Mouse (Mus musculus): ENCODE results near the gene Fam110a.
"Not testable (repeated sequence)": the region's sequence is repeated elsewhere in the genome, so short reads cannot be mapped to it uniquely, and the experiment has no call there.

Gene Fam110a

DNA sequence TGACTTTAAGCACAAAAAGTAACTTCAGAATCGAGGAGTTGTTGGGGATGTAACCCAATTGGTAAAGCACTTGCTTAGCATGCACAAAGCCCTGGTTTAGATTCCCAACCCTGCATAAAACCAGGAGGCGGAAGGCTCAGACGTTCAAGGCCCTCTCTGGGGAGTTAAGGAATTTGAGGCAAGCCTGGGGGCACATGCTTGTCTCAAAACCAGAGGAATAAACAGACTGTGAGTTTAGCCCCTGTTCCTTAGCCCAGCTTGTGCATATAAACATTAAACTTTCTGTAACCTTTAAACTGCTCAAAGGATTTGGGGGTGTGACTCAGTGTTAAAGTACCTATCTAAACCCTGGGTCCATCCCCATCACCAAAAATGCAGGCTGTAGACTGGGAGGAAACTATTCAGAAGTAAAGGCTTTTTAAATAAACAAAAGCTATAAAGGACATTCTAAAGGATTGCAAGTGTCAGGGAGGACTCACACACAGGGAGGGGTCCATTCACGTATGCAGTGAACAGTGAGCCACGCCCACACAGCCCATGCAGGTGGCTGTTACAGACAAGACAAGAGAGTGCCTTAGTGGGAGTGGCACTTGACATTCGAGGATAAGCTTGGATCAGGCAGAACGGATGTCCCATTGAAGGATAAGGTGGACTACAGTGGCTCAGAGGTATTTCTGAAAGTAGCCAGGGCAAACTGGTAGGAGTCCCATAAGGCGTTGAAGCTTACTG, 17.9 kb upstream of the Fam110a start:
- intact Hi-C loops (cut with DNase I) = no loop called here

DNA sequence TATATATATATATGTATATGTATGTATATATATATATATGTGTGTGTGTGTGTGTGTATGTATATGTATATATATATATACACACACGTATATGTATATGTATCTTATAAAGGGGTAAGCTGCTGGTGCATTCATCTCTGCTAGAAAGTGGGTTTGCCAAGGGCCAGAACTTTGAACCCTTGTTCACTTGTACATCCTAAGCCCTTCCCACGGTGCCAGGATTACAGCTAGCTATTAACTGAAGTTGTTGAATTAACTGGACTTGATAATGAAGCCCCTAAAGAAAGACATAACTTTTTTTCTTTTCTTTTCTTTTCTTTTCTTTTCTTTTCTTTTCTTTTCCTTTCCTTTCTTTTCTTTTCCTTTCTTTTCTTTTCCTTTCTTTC, 17.2 kb upstream of the Fam110a start:
- intact Hi-C loops (cut with DNase I) = not testable (repeated sequence)

DNA sequence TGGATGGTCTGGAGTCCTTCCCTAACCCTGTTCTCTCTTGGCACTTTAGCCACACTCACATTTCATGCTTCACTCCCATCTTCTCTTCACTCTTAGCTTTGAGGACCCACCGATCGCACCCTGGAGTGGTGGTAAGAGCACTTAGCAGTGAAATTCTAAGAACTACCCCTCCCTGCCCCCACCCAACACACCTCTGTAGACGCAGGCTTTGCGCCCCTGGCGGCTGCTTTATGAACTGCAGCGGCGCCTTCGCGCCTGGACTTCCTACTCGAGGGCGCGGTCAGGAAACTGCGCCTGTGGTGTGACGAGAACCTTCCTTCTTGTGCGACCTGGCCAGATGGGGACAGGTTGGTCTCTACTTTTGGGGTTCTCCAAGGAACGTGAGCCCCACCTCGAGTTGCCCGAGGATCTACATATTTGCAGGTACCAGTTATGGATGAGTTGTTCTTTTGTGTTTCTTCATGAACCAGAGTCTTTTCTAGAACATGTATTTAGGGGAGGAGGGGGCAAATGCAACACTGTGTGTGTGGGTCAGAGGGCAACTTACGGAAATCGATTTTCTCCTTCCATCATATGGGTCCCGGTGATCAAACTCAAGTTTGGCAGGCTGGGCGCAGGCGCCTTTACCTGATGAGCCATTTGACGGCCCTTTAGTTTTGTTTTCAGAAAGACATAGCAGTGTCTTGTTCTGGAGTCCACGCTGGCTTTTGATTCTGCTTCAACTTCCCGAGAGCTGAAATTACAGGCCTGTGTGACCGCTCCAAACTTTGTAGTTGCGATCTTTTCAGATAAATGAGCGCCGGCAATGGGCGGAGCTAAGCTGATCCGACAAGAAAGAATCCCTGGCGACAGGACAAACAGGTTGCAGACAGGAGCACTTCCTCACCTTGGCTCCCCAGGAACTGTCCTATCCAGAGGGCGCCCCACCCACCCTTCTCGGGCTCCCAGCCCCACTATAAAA, 16.5 kb upstream of the Fam110a start, which contains the start of gene Slc52a3:
Slc52a3 (plus strand) TSS at position 283 of the 961 bp plus-strand sequence.
- intact Hi-C loops (cut with DNase I) = no loop called here

DNA sequence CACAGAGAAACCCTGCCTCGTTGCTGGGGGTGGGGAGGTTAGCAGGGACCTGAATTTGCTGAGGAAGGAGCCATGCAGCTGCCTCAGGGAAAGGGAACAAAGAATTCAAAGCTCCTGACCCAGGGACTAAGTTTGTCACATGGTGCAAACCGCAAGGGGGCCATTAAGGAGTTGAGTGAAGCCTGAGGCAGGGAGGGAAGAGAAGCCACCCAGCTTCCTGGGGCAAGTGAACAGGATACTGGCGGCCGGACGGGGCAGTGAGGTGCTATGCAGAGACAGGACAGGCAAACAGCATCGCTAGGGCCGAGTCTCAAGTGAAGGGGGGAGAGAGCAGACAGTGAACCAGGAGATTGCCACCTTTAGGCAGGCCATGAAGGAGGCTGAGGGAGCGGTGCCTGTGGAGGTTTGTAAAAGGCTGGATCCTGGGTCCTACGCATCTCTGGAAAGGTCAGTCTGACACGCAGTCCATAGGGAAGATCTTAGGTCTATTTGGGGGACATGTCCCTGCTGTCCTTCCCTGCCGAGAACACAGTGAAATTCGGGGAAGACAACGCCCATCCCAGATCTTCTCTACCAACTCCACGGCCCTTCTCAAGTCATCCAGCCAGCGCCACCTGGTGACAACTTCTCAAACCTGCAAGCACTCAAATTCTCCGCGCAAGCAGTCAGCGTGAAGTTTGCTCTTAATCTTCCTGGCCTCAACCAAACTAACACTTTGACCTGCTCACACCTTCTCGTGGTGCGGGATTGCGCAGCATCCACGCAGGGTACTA, 14.5 kb upstream of the Fam110a start:
- intact Hi-C loops (cut with DNase I) = loop anchor here (1.0 kb wide), 1 partner anchor 53 kb away; no protein-coding TSS in a partner anchor

DNA sequence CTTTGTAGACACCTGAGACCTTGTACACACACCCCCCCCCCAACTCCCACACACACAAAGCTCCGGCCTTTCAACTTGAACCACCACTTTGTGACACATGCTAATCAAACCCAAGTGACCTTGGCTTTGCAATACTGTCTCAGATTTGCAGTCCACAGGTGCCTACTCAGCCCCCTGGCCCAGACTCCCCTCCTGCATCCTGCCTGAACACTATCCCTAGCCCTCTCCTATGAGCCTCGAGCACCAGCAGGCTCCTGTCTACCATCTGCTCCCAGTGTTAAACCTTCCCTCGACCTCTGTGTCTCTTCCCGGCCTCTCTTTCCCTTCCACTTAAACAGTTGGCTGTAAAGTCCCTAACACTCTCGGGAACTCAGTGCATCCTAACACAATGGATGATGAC, 11.4 kb upstream of the Fam110a start:
- intact Hi-C loops (cut with DNase I) = no loop called here

DNA sequence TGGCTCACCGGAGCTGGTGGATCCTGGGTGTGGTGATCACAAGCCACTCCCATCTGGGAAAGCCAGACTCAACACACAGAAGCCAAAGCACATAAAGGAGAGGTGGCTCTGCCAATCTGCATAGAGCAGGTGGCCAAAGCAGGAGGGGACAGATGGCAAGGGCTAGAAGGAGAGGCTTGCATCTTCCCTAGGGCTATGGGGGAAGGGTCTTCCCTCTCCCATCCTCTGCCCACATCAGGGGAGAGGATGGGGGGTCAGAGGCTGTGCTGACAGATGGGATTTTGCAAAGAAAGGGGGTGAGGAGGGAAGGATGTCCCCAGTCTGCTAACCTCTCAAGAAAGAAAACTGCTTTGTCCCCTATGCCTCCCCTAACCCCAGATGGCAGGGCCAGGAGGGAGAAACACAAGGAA, 11.0 kb upstream of the Fam110a start:
- intact Hi-C loops (cut with DNase I) = no loop called here

DNA sequence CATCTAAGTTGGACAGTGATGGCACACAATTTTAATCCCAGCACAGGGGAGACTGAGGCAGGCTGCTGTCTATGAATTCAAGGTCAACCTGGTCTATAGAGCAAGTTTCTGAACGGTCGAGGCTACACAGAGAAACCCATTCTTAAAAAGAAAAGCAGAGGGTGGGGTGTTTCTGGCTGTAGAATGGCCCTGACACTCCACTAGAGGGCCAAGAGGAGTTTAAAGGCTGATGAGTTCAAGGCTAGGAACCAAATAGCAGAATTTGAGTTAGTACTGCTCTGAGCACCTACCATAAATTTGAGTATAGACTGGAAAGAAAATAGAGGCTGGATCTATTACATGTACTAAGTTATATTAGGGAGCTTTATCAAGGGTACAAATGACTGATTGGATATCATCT, 9.0 kb upstream of the Fam110a start:
- intact Hi-C loops (cut with DNase I) = no loop called here

DNA sequence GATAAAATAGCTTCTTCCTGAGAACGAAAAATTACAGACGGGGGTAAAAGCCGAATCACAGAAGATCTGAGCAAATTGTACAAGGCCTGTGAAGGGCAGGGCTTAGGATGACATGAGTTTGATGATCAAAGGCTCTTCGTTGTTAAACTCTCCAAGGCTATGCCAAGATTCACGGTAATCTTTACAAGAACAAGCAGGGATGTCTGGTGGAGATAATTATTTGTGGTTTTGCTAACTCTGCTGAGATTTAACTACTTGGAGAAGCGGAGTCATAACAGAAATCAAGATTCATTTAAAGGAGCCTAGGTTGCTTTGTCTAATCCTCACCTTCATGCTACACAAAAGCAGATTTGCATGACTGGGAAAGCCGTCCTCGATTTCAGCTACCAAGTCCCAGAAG, 6.9 kb upstream of the Fam110a start:
- intact Hi-C loops (cut with DNase I) = no loop called here

DNA sequence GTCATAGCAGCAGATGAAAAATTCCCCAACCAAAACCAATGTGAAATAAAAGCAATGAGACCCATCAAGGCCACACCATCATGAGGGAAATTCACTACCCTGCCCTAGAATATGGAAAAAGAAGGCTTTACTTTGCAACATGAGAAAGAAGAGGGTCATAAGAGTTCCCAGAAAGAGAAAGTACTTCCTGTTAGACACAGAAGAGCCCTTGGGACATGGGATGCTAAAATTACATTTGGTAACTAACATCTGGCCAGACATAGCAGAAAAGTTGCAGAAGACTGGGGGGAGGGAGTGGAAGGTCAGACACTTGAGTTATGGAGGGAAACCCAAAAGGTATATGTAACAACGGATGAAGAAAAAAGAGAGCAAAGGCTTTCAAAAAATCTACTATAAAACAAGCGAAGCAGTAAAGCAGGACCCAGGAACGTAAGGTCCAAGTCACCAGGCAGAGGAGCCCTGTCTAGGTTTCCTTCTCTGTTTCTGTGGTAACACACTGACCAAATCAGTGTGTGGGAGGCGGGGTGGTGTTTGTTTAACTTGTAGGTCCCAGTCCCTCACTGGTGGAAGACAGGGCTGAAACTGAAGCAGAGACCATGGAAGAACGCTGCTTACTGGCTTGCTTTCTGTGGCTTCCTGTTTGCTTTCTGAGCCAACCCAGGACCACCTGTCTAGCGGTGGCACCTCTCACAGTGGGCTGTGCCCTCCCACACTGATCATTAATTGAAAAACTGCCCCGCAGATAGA, 5.6 kb upstream of the Fam110a start:
- intact Hi-C loops (cut with DNase I) = no loop called here

DNA sequence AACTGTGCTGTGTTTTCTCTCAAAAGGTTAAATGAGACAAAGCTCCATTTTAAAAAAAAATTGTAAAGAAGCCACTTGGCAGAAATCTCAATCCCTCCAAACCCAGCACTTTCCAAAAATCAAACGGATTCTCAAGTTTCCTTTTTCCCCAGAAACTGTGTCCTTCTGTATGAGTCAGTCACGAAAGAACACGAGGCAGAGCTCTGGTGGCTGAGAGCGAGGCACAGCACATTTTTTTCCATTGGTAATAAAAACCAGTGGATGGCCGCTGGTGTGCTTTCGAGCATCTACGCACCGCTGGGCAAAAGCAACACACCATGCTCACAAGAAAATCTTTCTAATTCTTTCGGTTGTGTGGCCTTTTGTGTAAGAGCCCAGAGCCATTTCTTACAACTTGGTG, 4.0 kb upstream of the Fam110a start:
- intact Hi-C loops (cut with DNase I) = no loop called here

DNA sequence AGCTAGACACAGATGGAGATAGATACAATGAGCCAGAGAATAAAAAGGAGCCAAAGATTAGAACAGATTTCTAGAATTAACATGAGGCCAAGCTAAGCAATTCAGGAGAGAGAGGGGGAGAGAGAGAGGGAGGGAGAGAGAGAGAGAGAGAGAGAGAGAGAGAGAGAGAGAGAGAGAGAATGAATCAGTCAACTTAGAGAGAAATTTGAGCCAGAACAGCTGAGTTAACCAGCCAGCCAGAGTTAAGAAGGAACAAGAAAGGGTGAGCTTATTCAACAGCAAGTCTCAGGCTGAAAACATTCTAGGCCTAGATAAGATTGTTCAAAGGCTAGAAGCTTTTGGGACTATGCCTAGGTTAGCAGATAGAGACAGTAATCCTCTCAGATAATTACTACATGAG, 2.5 kb upstream of the Fam110a start:
- intact Hi-C loops (cut with DNase I) = no loop called here

DNA sequence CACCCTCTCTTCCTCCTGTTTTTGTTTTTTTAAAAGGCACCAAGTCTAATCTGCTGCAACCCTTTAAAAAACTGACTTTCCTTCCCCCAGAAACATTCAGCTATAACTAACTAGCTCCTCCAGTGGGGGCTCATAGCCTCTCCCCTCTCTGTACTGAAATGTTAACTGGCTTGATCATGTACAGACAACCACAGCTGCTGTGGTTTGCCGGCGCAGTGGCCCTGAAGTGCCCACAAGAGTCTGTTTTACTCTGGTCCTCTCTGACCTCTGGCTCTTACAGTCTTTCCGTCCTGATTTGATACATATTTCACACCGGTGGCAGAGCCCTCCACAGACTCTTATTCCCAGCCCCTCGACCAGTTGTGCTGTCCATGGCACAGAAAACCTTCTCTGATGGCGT, 1.2 kb upstream of the Fam110a start:
- intact Hi-C loops (cut with DNase I) = no loop called here

DNA sequence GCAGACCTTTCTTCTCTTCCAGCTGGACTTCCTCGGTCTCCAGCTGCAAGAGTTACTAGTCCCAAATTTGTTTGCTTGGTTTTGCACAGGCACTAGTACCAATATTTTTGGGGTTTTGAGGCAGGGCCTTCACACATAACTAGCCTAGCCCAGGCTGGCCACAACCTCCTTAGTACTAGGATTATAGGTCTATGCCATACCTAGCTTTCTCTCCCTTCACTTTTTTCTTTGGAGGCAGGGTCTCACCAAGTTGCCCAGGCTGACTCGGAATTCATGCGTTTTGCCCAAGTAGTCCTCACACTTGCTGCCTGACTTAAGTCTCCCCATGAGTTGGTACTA, 305 bp upstream of the Fam110a start:
- intact Hi-C loops (cut with DNase I) = no loop called here

DNA sequence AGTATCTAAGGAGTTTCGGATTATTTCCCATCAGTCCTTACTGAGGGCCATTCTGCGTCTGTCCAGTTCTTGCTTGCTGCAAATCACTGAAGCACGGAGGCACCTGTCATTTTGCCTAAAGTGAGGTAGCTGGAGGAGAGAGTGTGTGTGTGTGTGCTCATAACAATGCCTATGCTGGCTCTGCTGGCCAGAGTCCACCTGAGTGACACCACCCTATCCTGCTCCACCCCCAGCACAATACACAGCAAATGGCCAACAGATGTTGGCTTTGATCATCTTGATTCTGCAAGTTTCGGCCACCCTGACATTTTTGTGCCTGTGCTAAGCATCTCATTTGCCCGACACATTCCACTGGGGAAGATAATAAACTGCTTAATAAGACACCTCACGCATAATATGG, 1.5 kb downstream of the Fam110a start:
- intact Hi-C loops (cut with DNase I) = no loop called here

DNA sequence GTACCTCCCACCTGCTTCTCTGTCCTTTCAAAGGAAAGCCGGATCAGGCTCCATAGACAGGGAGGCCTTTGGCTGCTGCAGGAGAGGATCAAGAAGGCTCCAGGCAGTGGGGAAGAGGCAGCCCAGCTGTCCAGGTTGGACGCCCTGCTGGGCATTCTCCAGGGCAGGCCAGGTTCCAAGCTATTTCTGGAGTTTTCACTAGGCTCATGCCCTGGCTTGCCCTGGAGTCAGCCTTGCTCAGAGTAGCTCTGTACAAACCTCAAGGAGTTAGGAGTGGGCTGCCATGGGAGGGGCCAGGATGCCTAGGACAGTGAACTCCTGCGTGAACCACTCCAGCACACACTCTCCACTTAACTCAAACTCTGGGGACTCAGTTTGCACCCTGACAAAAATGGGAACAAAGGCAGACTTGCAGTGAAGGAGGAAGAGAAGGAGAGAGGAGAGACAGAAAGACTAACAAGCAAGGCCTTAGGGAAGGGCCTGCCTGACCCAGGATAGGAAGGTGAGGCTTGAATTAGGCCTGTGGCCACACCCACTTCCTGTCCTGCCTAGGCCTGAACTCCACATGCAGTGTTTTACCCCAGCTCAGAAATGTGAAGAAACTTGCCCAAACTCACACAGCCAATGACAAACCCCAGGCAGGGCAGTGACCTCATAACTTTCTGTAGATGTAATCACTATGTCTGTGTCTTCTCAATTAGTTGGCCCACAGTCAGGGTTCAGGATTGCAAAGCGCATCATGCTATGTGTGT, 2.2 kb downstream of the Fam110a start:
- intact Hi-C loops (cut with DNase I) = no loop called here

DNA sequence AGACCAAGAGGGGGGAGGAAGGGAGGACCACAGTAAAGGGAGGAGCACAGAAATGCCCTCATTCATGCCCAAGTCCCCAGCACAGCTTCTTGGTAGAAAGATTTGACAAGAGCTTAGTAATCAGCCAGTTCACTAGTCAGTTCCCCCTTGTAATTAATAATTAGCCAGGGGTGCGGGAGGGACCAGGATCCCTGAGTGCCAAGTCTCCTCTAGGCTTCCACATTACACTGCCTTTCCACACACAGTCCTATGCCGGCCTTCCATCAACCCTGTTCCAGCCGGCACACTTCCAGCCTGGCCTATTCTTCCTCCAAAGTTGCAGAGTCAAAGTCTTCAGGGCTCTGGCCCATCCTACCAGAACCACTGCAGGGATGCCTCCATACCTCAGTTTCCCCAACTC, 4.0 kb downstream of the Fam110a start:
- intact Hi-C loops (cut with DNase I) = no loop called here

DNA sequence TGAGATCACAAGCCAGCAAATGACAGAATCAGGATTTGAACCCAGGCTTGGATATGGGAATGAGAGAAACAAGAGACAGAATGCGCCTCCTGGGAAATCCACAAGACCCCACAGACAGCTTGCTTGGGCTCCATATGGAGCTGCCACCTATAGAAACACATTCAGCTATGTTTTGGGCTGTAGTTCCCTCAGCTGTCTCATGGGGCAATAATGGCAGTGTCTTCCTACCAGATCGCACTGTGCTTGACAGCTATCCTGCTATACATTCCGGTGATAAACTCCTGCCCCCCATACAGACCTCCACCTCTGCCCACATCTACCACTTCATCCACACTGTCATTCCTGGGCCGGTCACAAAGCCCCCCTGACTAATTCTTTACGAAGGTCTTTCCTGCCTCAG, 4.7 kb downstream of the Fam110a start:
- intact Hi-C loops (cut with DNase I) = no loop called here

DNA sequence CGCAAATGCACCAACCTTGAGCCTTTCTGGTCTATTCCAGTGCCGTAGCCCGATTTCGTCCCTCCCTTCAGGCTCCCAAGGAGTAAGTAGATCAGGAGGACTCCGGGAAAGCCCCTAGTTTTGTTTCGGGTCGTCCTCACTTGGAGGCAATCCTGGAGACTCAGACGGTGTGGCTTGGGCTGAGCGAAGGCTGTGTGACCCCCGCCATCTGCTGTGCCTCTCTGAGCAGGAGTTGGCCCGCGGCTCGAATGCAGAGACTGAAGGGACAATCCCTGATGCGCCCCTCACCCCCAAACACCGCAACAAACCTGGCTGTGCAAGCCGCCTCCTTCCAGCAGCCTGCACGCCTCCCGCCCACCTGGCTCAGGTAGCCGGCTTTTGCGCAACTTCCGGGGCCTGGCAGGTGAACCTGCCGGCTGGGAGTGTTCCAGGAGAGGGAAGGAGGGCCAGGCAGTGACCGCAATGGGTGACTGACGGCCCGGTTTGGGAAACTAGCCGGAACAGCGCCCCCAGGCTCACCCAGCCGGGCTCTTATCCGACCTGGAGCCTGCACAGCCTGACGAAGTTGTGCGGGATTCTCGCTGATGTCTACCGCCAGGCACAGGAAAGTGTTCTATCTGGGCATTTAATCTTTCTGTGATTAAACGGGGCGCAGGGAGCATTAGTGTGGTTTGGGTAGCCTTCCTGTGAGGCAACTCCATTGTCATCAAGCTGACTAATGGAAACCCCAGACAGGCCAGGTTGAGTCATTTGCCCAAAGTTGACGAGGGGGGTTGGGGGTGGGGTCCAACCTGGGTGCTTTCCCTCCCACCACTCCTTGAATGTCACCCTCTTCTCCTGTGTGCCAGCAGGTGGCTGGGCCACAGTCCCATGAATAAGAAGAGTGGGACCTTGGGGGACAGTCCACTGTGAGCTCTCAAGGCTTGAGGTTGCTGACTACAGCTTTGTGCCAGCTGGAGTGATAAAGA, 6.1 kb downstream of the Fam110a start:
- intact Hi-C loops (cut with DNase I) = no loop called here

All from adrenal gland (tissue).